Mouse (Mus musculus): Measurements from ENCODE around the gene Kbtbd7. TPM values are rescaled to one million over a fixed set of nuclear protein-coding genes. Genes with fewer than 3 reads are reported as not detected.
A peak's percentile ranks its signal among the peaks of the same experiment; 100 is the strongest.
"Not testable (repeated sequence)": the region's sequence is repeated elsewhere in the genome, so short reads cannot be mapped to it uniquely, and the experiment has no call there.

The Kbtbd7 gene
- polyA plus RNA-seq, 1 experiment = 1.4 TPM

DNA sequence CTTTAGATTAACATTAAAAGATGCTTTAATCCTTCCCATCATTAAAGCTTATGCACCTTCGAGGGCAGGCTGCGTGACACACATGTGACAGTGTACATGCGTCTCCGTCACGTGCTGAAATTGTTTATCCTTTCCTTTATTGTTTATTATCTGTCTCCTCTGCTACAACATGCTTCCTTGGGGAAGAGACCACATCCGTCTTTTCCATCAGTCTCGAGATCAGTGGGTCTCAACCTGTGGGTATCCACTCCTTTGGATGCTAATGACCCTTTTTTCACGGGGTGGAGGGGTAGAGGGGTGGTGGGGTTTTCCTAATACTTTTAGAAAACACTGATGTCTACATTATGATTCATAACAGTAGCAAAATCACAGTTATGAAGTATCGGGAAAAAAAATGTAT, 18.3 kb downstream of the Kbtbd7 start:
- WGBS = 81% methylated on average over 9 of the region's 9 CpGs
- no peak for DNase-seq (ENCODE audit: low read depth, low spot score)

DNA sequence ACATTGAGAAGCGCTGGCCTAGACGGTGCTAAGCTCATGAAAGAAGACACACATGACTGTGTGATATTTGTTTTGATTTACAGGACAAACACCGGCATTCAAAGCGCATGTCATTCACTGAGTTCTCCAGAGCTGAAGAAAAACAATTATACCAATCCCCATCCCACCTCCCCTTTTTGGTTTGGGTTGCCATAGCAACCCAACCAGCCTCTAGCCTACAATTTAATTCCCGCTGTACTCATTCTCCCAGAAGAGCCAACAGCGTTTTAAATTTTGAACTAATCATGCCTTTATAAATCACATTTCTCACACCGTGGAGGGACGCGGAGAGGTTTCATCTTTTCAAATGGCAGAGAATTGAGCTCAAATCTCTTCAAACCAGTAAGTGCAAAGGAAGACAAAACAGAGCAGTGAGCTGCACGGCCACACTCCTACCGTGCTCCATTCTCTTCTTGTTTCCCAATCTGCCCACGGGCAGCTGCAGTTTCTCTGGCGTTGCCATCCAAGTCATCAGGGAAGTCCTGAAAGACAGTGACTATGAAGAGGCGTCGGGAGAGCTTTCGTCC, 18.8 kb downstream of the Kbtbd7 start:
- 82% methylated on average over 16 of the region's 16 CpGs for WGBS
- DNase-seq (ENCODE audit: low read depth, low spot score) = no peak

DNA sequence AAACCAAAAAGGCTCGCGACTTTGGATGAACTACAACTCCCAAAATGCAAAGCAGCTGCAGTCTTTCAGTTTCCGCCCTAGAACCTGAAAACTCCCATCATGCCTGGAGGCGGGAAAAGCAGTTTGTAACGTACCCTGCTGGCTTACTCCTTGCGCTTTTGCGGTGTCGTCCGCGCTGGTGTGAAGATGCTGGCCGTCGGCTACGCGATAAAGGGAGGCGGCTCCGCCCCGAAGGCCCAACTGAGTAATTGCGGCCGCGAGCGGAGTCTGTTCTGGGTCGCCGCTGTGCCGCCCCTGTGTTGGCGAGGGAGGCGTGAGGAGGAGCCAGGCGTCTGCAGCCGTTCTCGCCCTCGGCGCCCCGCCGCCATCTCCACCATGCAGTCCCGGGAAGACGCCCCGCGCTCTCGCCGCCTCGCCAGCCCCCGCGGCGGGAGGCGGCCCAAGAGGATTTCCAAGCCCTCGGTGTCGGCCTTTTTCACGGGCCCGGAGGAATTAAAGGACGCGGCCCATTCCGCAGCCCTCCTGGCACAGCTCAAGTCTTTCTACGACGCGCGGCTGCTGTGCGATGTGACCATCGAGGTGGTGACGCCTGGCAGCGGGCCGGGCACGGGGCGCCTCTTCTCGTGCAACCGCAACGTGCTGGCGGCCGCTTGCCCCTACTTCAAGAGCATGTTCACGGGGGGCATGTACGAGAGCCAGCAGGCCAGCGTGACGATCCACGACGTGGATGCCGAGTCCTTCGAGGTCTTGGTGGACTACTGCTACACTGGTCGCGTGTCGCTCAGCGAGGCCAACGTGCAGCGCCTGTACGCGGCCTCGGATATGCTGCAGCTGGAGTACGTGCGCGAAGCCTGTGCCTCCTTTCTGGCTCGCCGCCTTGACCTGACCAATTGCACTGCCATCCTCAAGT, 25.6 kb downstream of the Kbtbd7 start, which contains the start of gene Kbtbd6:
TSS of gene Kbtbd6 (plus strand) at position 155 of the 910 bp plus-strand sequence.
- peak; percentile 75 for DNase-seq (ENCODE audit: low read depth, low spot score)
- WGBS = 21% methylated on average over 42 of the region's 89 CpGs

DNA sequence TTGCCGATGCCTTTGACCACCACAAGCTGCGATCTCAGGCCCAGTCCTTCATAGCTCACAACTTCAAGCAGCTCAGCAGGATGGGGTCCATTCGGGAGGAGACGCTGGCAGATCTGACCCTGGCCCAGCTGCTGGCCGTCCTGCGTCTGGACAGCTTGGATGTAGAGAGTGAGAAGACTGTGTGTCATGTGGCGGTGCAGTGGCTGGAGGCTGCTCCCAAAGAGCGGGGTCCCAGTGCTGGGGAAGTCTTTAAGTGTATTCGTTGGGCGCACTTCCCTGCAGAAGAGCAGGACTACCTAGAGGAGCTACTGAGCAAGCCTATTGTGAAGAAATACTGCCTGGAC, 26.3 kb downstream of the Kbtbd7 start:
- WGBS = 93% methylated on average over 8 of the region's 10 CpGs
- DNase-seq (ENCODE audit: low read depth, low spot score) = not testable (repeated sequence)

DNA sequence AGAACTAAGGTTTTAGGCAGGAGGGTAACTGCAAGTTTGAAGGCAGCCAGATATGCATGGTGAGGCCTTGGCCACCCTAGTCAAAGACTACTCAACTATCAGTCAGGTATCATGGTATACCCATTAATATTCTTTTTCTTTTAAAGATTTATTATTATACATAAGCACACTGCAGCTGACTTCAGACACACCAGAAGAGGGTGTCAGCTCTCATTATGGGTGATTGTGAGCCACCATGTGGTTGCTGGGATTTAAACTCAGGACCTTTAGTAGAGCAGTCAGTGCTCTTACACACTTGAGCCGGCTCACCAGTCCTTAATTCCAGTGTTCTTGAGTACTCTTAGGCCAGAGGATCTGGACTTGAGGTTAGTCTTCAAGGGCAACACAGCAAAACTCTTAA, 34.1 kb downstream of the Kbtbd7 start:
- no peak for DNase-seq (ENCODE audit: low read depth, low spot score)
- 88% methylated on average over 1 of the region's 1 CpGs for WGBS

DNA sequence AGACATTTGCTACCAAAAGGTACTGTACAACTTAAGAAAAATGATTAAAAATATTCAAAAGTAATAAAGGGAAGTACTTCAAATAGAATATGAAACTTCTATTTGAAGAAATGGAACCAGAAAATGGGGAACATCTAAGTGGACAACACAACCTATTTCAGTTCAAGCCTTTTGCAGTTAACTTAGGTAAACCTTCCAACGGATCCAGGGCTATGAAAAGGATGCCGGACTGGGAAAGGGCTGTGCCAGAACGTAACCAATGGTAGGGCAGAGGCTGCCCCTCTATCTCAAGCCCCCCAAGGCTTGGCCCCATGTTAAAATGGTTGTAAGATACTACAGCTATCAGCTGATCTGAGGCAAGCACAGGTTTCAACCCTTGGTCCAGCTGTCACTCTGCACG, 34.7 kb downstream of the Kbtbd7 start:
- no peak for DNase-seq (ENCODE audit: low read depth, low spot score)
- WGBS = 87% methylated on average over 4 of the region's 4 CpGs

DNA sequence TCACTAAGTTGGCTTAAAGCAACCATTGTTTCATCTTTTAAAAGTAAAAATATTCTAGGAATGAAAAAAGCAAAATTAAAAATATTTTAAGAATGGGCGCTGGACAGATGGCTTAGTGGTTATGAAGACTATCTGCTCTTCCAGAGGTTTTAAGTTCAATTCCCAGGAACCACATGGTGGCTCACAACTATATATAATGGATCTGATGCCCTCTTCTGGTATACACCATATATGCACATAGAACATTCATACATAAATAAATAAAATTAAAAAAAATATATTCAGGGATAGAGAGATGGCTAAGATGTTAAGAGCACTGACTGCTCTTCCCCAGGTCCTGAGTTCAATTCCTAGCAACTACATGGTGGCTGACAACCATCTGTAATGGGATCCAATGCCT, 39.3 kb downstream of the Kbtbd7 start:
- DNase-seq (ENCODE audit: low read depth, low spot score) = no peak
- 90% methylated on average over 1 of the region's 1 CpGs for WGBS

DNA sequence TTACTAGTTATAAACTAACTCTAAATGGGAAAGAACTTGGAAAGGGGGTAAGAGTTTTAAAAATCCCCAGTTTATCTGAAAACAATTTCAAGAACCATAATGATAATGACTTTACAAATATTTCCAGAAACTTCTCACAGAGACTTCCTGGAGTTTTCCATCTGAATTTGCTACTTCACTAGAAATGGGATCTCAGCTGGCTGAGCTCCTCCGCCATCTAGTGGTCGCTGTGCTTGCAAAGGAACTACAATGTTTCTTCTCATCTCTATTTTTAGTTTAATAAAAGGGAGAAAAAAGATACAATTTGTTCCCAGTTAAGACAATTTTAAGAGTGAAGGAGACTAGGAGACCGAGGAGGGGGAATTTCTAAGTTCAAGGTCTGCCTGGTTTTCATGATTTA, 41.3 kb downstream of the Kbtbd7 start:
- DNase-seq (ENCODE audit: low read depth, low spot score) = no peak
- 18% methylated on average over 3 of the region's 3 CpGs for WGBS

DNA sequence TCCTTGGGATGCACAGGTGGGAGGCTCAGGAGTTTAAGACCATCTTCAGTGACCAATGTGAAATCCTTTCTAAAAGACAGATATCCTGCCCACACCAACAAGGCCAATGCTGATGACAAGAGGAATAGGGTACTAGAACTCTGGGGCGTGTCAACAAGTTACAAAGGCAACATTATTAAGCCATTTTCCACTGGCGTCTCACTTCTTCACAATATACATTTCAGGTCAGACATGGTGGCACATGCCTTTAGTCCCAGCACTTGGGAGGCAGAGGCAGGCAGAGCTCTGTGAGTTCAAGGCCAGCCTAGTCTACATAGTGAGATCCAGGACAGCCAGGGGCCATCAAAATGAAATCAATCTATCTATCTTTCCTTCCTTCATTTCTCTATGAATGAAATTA, 47.1 kb downstream of the Kbtbd7 start:
- WGBS = 79% methylated on average over 2 of the region's 2 CpGs

More for the DNA sequence above, 47.1 kb downstream of the Kbtbd7 start:
- no peak for DNase-seq (ENCODE audit: low read depth, low spot score)

Other genes starting within 250 kb of the Kbtbd7 start
- gene Zfp957, start 179.1 kb upstream of the Kbtbd7 start, polyA plus RNA-seq (2012; rRNA removed) = not detected in 2 replicates
- 25.8 and 28.2 TPM in 2 replicates for gene Rgcc, start 124.9 kb upstream of the Kbtbd7 start, polyA plus RNA-seq (2012; rRNA removed)
- 1.7 and 2.5 TPM in 2 replicates for gene Naa16, start 35.7 kb upstream of the Kbtbd7 start, polyA plus RNA-seq (2012; rRNA removed)
- 1.6 and 1.7 TPM in 2 replicates for gene Mtrf1, start 28.7 kb upstream of the Kbtbd7 start, polyA plus RNA-seq (2012; rRNA removed)
- gene Kbtbd6, start 25.3 kb downstream of the Kbtbd7 start, polyA plus RNA-seq (2012; rRNA removed) = 0.63 and 0.97 TPM in 2 replicates
- 12.0 and 24.2 TPM in 2 replicates for gene Elf1, start 54.7 kb downstream of the Kbtbd7 start, polyA plus RNA-seq (2012; rRNA removed)
- gene Wbp4, start 55.0 kb downstream of the Kbtbd7 start, polyA plus RNA-seq (2012; rRNA removed) = 2.4 and 3.5 TPM in 2 replicates
- gene Sugt1, start 161.2 kb downstream of the Kbtbd7 start, polyA plus RNA-seq (2012; rRNA removed) = 5.1 and 8.2 TPM in 2 replicates
- gene Cnmd, start 235.7 kb downstream of the Kbtbd7 start, polyA plus RNA-seq (2012; rRNA removed) = not detected in 2 replicates

Measured in large intestine, adult 2 months (tissue).